Mouse (Mus musculus): Measurements from ENCODE around the gene Rmdn3.

The Rmdn3 gene

GRCm38 (mm10) chr2:119166901-119167865, 10.3 kb upstream of the Rmdn3 start, which contains the start of gene Gchfr:
TSS of gene Gchfr (plus strand) at chr2:119167773.
- DNase-seq: peak; percentile 82

GRCm38 (mm10) chr2:119165401-119165800, 8.6 kb upstream of the Rmdn3 start:
- DNase-seq: no peak

GRCm38 (mm10) chr2:119163999-119164398, 7.2 kb upstream of the Rmdn3 start:
- no peak for DNase-seq

GRCm38 (mm10) chr2:119163135-119163534, 6.3 kb upstream of the Rmdn3 start:
- DNase-seq: no peak

GRCm38 (mm10) chr2:119161247-119161646, 4.4 kb upstream of the Rmdn3 start:
- DNase-seq: no peak

- no peak for DNase-seq
Measured at GRCm38 (mm10) chr2:119157836-119158235, 1.0 kb upstream of the Rmdn3 start.

- no peak for DNase-seq
Measured at GRCm38 (mm10) chr2:119156081-119156680, 653 bp downstream of the Rmdn3 start.

- DNase-seq: no peak
Measured at GRCm38 (mm10) chr2:119155388-119155787, 1.4 kb downstream of the Rmdn3 start.

- no peak for DNase-seq
Measured at GRCm38 (mm10) chr2:119154683-119155082, 2.2 kb downstream of the Rmdn3 start.

GRCm38 (mm10) chr2:119152255-119152654, 4.6 kb downstream of the Rmdn3 start:
- DNase-seq: no peak

GRCm38 (mm10) chr2:119147775-119148174, 9.1 kb downstream of the Rmdn3 start:
- no peak for DNase-seq

GRCm38 (mm10) chr2:119147160-119147678, 9.6 kb downstream of the Rmdn3 start:
- DNase-seq: no peak

- no peak for DNase-seq
Measured at GRCm38 (mm10) chr2:119146435-119146834, 10.4 kb downstream of the Rmdn3 start.

GRCm38 (mm10) chr2:119145199-119145598, 11.6 kb downstream of the Rmdn3 start:
- DNase-seq: peak; percentile 15

- DNase-seq: no peak
Measured at GRCm38 (mm10) chr2:119136346-119136898, 20.4 kb downstream of the Rmdn3 start.

- no peak for DNase-seq
Measured at GRCm38 (mm10) chr2:119113121-119113925, 43.5 kb downstream of the Rmdn3 start.

- peak; percentile 93 for DNase-seq
Measured at GRCm38 (mm10) chr2:119112438-119113112, 44.3 kb downstream of the Rmdn3 start, which contains the start of gene Rad51. TSS of gene Rad51 (plus strand) at chr2:119112793.

- no peak for DNase-seq
Measured at GRCm38 (mm10) chr2:119111060-119111459, 45.8 kb downstream of the Rmdn3 start.

GRCm38 (mm10) chr2:119108554-119108953, 48.3 kb downstream of the Rmdn3 start:
- DNase-seq: no peak

- DNase-seq: no peak
Measured at GRCm38 (mm10) chr2:119106583-119106982, 50.3 kb downstream of the Rmdn3 start.

GRCm38 (mm10) chr2:119101552-119101951, 55.3 kb downstream of the Rmdn3 start:
- no peak for DNase-seq
